Mouse (Mus musculus) forebrain, postnatal 0 days (tissue): ENCODE results near the gene Pigs. TPM values are rescaled to one million over a fixed set of nuclear protein-coding genes. Genes with fewer than 3 reads are reported as not detected.

Experiments used
- ATAC-seq: fragments of 200-750 bp; cut with Nextera tagmentation; 2 replicates; pipeline ENCODE4 v1.8.0; 2017; ENCODE audit warnings: mild to moderate bottlenecking, moderate library complexity
- DNase-seq: peaks from one replicate; pipeline ENCODE4 v3.0.0-alpha.2; 2015
- H3K27ac ChIP-seq: fragments of 300-500 bp; sonication (generic); 2 replicates; pipeline ENCODE4 v1.5.1; 2014; ENCODE audit warnings: low read depth, mild to moderate bottlenecking, antibody characterized with exemption, low read length, moderate library complexity, mixed read lengths
- H3K27me3 ChIP-seq: fragments of 300-500 bp; sonication (generic); 2 replicates; pipeline ENCODE4 v1.6.1; 2014; ENCODE audit warnings: mild to moderate bottlenecking, low read length, mixed read lengths; ENCODE audit not compliant: insufficient read depth
- H3K36me3 ChIP-seq: fragments of 300-500 bp; sonication (generic); 2 replicates; pipeline ENCODE4 v1.6.1; 2014; ENCODE audit warnings: mild to moderate bottlenecking, moderate library complexity; ENCODE audit not compliant: insufficient read depth
- H3K4me1 ChIP-seq: fragments of 300-500 bp; sonication (generic); 2 replicates; pipeline ENCODE4 v1.6.1; 2014; ENCODE audit warnings: antibody characterized with exemption; ENCODE audit not compliant: insufficient read depth
- H3K4me2 ChIP-seq: fragments of 300-500 bp; sonication (generic); 2 replicates; pipeline ENCODE4 v1.6.1; 2014; ENCODE audit warnings: low read depth, mild to moderate bottlenecking, moderate library complexity
- H3K4me3 ChIP-seq: fragments of 300-500 bp; sonication (generic); 2 replicates; pipeline ENCODE4 v1.5.1; 2014; ENCODE audit warnings: low read depth, low read length, mixed read lengths
- H3K9ac ChIP-seq: fragments of 300-500 bp; sonication (generic); 2 replicates; pipeline ENCODE4 v1.6.1; 2014; ENCODE audit warnings: mild to moderate bottlenecking
- H3K9me3 ChIP-seq: fragments of 300-500 bp; sonication (generic); 2 replicates; pipeline ENCODE4 v1.6.1; 2016; ENCODE audit warnings: low read length
- CTCF ChIP-seq: sonication (generic); IDR thresholded peaks from 2 replicates; pipeline ENCODE4 v1.5.1; 2016; ENCODE audit warnings: antibody characterized with exemption, control low read depth, low read depth
- WGBS: fragments of 180-500 bp; shearing (Covaris S2); extraction: QIAGEN DNeasy Blood & Tissue Kit; methylation state at CpG from one replicate; pipeline ENCODE4 v1.1.7; 2014; 5-methylcytosine and 5-hydroxymethylcytosine counted together
- polyA plus RNA-seq: library from polyadenylated mRNA; unstranded; fragments of >200 nt; fragmentation: Nextera tagmentation; extraction: Ambion mirVana; gene quantifications from 2 replicates; pipeline ENCODE4 v1.2.1, GENCODE M21; 2015
- total RNA-seq: library from RNA; depleted of rRNA; stranded (reverse); fragments of >200 nt; gene quantifications from 2 replicates; pipeline ENCODE4 v1.2.3, GENCODE M21; 2014; rRNA removed

Pigs gene
- total and polyA plus RNA-seq, 2 experiments from 2014 or later, result 43.1 to 76.8 TPM

- H3K4me2 ChIP-seq, result no peak within 1 kb of the TSS
- no peak within 1 kb of the TSS for H3K27ac ChIP-seq
- H3K9me3 ChIP-seq, result no peaks in the 10 kb centered on the region
- no peaks in the 10 kb centered on the region for H3K4me1 ChIP-seq
- DNase-seq (no peak), ATAC-seq (no peak)
- H3K27me3 ChIP-seq, result no peaks in the 10 kb centered on the region
- no peak within 1 kb of the TSS for H3K4me3 ChIP-seq
- WGBS, result 87% methylated on average over 14 of the region's 14 CpGs
- no peak within 1 kb of the TSS for H3K9ac ChIP-seq
- TF ChIP-seq CTCF, result no peak
- no peaks in the 10 kb centered on the region for H3K36me3 ChIP-seq
Observed at GRCm38 (mm10) chr11:78386508-78387043, 58.4 kb downstream of the Pigs start, which contains the start of gene Foxn1. Foxn1 (minus strand) TSS chr11:78386558.

Other genes with a start within 250 kb of the Pigs start
- 27.4 and 30.3 TPM in 2 replicates for gene Eral1, start 248.0 kb upstream of the Pigs start, total RNA-seq
- 25.5 and 26.7 TPM in 2 replicates for gene Eral1, start 248.0 kb upstream of the Pigs start, polyA plus RNA-seq
- 17.4 and 24.6 TPM in 2 replicates for gene Fam222b, start 233.8 kb upstream of the Pigs start, total RNA-seq
- 21.9 and 24.0 TPM in 2 replicates for gene Fam222b, start 233.8 kb upstream of the Pigs start, polyA plus RNA-seq
- gene Traf4, start 162.8 kb upstream of the Pigs start, total RNA-seq, result 99.0 and 107 TPM in 2 replicates
- gene Traf4, start 162.8 kb upstream of the Pigs start, polyA plus RNA-seq, result 104 and 131 TPM in 2 replicates
- gene Nek8, start 151.7 kb upstream of the Pigs start, total RNA-seq, result 4.7 and 6.1 TPM in 2 replicates
- gene Nek8, start 151.7 kb upstream of the Pigs start, polyA plus RNA-seq, result 5.5 and 5.7 TPM in 2 replicates
- 15.3 and 22.0 TPM in 2 replicates for gene Tlcd1, start 151.7 kb upstream of the Pigs start, total RNA-seq
- gene Tlcd1, start 151.7 kb upstream of the Pigs start, polyA plus RNA-seq, result 13.9 and 19.0 TPM in 2 replicates
- gene Rpl23a, start 144.8 kb upstream of the Pigs start, total RNA-seq, result 772 and 968 TPM in 2 replicates
- 938 and 1,223 TPM in 2 replicates for gene Rpl23a, start 144.8 kb upstream of the Pigs start, polyA plus RNA-seq
- gene Rab34, start 140.0 kb upstream of the Pigs start, total RNA-seq, result 76.9 and 83.5 TPM in 2 replicates
- 50.8 and 55.5 TPM in 2 replicates for gene Rab34, start 140.0 kb upstream of the Pigs start, polyA plus RNA-seq
- gene Proca1, start 135.0 kb upstream of the Pigs start, total RNA-seq, result 0.81 and 2.4 TPM in 2 replicates
- 2.5 and 3.3 TPM in 2 replicates for gene Proca1, start 135.0 kb upstream of the Pigs start, polyA plus RNA-seq
- 76.2 and 76.4 TPM in 2 replicates for gene Sdf2, start 82.7 kb upstream of the Pigs start, total RNA-seq
- 92.1 and 92.8 TPM in 2 replicates for gene Sdf2, start 82.7 kb upstream of the Pigs start, polyA plus RNA-seq
- 31.8 and 44.1 TPM in 2 replicates for gene Supt6, start 82.4 kb upstream of the Pigs start, total RNA-seq
- gene Supt6, start 82.4 kb upstream of the Pigs start, polyA plus RNA-seq, result 15.9 and 21.6 TPM in 2 replicates
- gene 2610507B11Rik, start 66.7 kb upstream of the Pigs start, total RNA-seq, result 58.6 and 70.2 TPM in 2 replicates
- gene 2610507B11Rik, start 66.7 kb upstream of the Pigs start, polyA plus RNA-seq, result 34.6 and 49.4 TPM in 2 replicates
- gene BC030499, start 37.6 kb upstream of the Pigs start, total RNA-seq, result 0.38 and 0.62 TPM in 2 replicates
- not detected in 2 replicates for gene BC030499, start 37.6 kb upstream of the Pigs start, polyA plus RNA-seq
- 5.7 and 6.5 TPM in 2 replicates for gene Spag5, start 26.9 kb upstream of the Pigs start, total RNA-seq
- 3.5 and 4.8 TPM in 2 replicates for gene Spag5, start 26.9 kb upstream of the Pigs start, polyA plus RNA-seq
- gene Aldoc, start 5.4 kb upstream of the Pigs start, total RNA-seq, result 187 and 207 TPM in 2 replicates
- gene Aldoc, start 5.4 kb upstream of the Pigs start, polyA plus RNA-seq, result 182 and 219 TPM in 2 replicates
- 86.5 and 99.7 TPM in 2 replicates for gene Unc119, start 15.1 kb downstream of the Pigs start, total RNA-seq
- gene Unc119, start 15.1 kb downstream of the Pigs start, polyA plus RNA-seq, result 72.2 and 72.5 TPM in 2 replicates
- gene Foxn1, start 58.1 kb downstream of the Pigs start, total RNA-seq, result not detected in 2 replicates
- not detected in 2 replicates for gene Foxn1, start 58.1 kb downstream of the Pigs start, polyA plus RNA-seq
- not detected in 2 replicates for gene Slc13a2, start 93.8 kb downstream of the Pigs start, total RNA-seq
- not detected in 2 replicates for gene Slc13a2, start 93.8 kb downstream of the Pigs start, polyA plus RNA-seq
- gene Slc46a1, start 137.3 kb downstream of the Pigs start, total RNA-seq, result 10.8 and 11.2 TPM in 2 replicates
- gene Slc46a1, start 137.3 kb downstream of the Pigs start, polyA plus RNA-seq, result 16.5 and 18.8 TPM in 2 replicates
- gene Sarm1, start 169.3 kb downstream of the Pigs start, total RNA-seq, result 47.5 and 48.3 TPM in 2 replicates
- 32.7 and 34.7 TPM in 2 replicates for gene Sarm1, start 169.3 kb downstream of the Pigs start, polyA plus RNA-seq
- gene Vtn, start 170.7 kb downstream of the Pigs start, total RNA-seq, result 82.8 and 94.4 TPM in 2 replicates
- gene Vtn, start 170.7 kb downstream of the Pigs start, polyA plus RNA-seq, result 111 and 129 TPM in 2 replicates
- gene Sebox, start 175.0 kb downstream of the Pigs start, total RNA-seq, result 0.14 and 0.15 TPM in 2 replicates
- gene Sebox, start 175.0 kb downstream of the Pigs start, polyA plus RNA-seq, result 0.35 TPM in 1 of 2 replicates, not detected in the other
- 64.8 and 73.2 TPM in 2 replicates for gene Tmem199, start 183.8 kb downstream of the Pigs start, total RNA-seq
- gene Tmem199, start 183.8 kb downstream of the Pigs start, polyA plus RNA-seq, result 84.2 and 86.0 TPM in 2 replicates
- 139 and 157 TPM in 2 replicates for gene Poldip2, start 183.8 kb downstream of the Pigs start, total RNA-seq
- 165 and 175 TPM in 2 replicates for gene Poldip2, start 183.8 kb downstream of the Pigs start, polyA plus RNA-seq
- 38.9 and 42.7 TPM in 2 replicates for gene Tnfaip1, start 207.9 kb downstream of the Pigs start, total RNA-seq
- gene Tnfaip1, start 207.9 kb downstream of the Pigs start, polyA plus RNA-seq, result 54.6 and 66.3 TPM in 2 replicates
- 106 and 119 TPM in 2 replicates for gene Ift20, start 207.9 kb downstream of the Pigs start, total RNA-seq
- gene Ift20, start 207.9 kb downstream of the Pigs start, polyA plus RNA-seq, result 124 and 140 TPM in 2 replicates
- gene Tmem97, start 222.4 kb downstream of the Pigs start, total RNA-seq, result 32.7 and 33.9 TPM in 2 replicates
- gene Tmem97, start 222.4 kb downstream of the Pigs start, polyA plus RNA-seq, result 37.1 and 42.1 TPM in 2 replicates